Comparison of ENCODE assay signal across 9 mouse cellular contexts in genomic region chr14:60250366-60250765, GRCm38 (mm10). TPM values are rescaled to one million over a fixed set of nuclear protein-coding genes. Genes with fewer than 3 reads are reported as not detected.
DNase-seq lines count a peak whose midpoint lies in the region; ATAC-seq and TF ChIP-seq lines count a peak whose summit lies in the region.
"Had no signal": no experiment of that assay in that cellular context is flagged by ENCODE, and none has a peak within 500 bp of the region (broad histone marks: within the 10 kb centered on the region; RNA-seq: fewer than 3 reads in every experiment).

No protein-coding gene starts in this region.

- TF ChIP-seq CTCF in liver, adult 2 months (IDR thresholded peaks at IDR 0.05; ENCODE audit: low read depth, low read length) = no peak
- no peak for TF ChIP-seq CTCF in hindbrain, postnatal 0 days (IDR thresholded peaks at IDR 0.05; ENCODE audit: low read depth)

- H3K27ac ChIP-seq in liver, adult 2 months (replicated peaks; ENCODE audit: insufficient read depth, low read depth, low read length) = no peak overlapping the region
- peak overlapping the region; percentile 95 for H3K27ac ChIP-seq in embryonic facial prominence, embryonic 10.5 days (replicated peaks)
- H3K27ac ChIP-seq in hindbrain, postnatal 0 days = 0 out of 2 replicates have a peak overlapping the region, but pooled peaks have one; percentile 87

- TF ChIP-seq POLR2A in liver, adult 2 months (IDR thresholded peaks at IDR 0.05; ENCODE audit: extremely low read depth, insufficient read depth, low read length) = no peak
- no peak for TF ChIP-seq POLR2A in myocyte (IDR thresholded peaks at IDR 0.05; ENCODE audit: insufficient read length, low read depth)

- peak overlapping the region; percentile 76 for H3K4me2 ChIP-seq in hindbrain, postnatal 0 days (ENCODE audit: low read depth, low read length)
- H3K4me2 ChIP-seq in myocyte (ENCODE audit: low read depth) = peak overlapping the region; percentile 72

- peak overlapping the region; percentile 97; the same call in 1 of the 2 replicates for H3K4me3 ChIP-seq in liver, adult 2 months (ENCODE audit: insufficient read depth, low read depth, low read length)
- peak overlapping the region; percentile 94 for H3K4me3 ChIP-seq in embryonic facial prominence, embryonic 10.5 days
- peak overlapping the region; percentile 76 for H3K4me3 ChIP-seq in hindbrain, postnatal 0 days (ENCODE audit: low read length)
- H3K4me3 ChIP-seq in myocyte = peak overlapping the region; percentile 91

- no peaks in the 10 kb centered on the region for H3K27me3 ChIP-seq in liver, adult 2 months (ENCODE audit: control insufficient read depth, insufficient read depth, low read length)
- no peaks in the 10 kb centered on the region for H3K27me3 ChIP-seq in embryonic facial prominence, embryonic 10.5 days (replicated peaks; ENCODE audit: low read depth, poor library complexity, severe bottlenecking)
- H3K27me3 ChIP-seq in hindbrain, postnatal 0 days (ENCODE audit: insufficient read depth, low read length) = no peaks in the 10 kb centered on the region
- H3K27me3 ChIP-seq in myocyte (ENCODE audit: control insufficient read depth, insufficient read depth, insufficient read length) = no peaks in the 10 kb centered on the region

- H3K9me3 ChIP-seq in embryonic facial prominence, embryonic 10.5 days = no peaks in the 10 kb centered on the region
- no peaks in the 10 kb centered on the region for H3K9me3 ChIP-seq in hindbrain, postnatal 0 days (ENCODE audit: low read length)

- H3ac ChIP-seq in myocyte (ENCODE audit: control insufficient read depth, insufficient read length) = peak overlapping the region; percentile 82

- WGBS in liver, adult 2 months = 5% methylated on average over 8 of the region's 8 CpGs
- 27% methylated on average over 8 of the region's 8 CpGs for WGBS in embryonic facial prominence, embryonic 10.5 days
- WGBS in hindbrain, postnatal 0 days = 17% methylated on average over 8 of the region's 8 CpGs

- peaks cover 8% of the 10 kb centered on the region for H3K4me1 ChIP-seq in liver, adult 2 months (ENCODE audit: control insufficient read depth, insufficient read depth, low read length)
- H3K4me1 ChIP-seq in embryonic facial prominence, embryonic 10.5 days = peaks cover 21% of the 10 kb centered on the region
- H3K4me1 ChIP-seq in hindbrain, postnatal 0 days (ENCODE audit: insufficient read depth, low read length) = 0 out of 2 replicates have a peak, but pooled peaks cover 2% of the 10 kb centered on the region

- DNase-seq in liver, adult 2 months (ENCODE audit: extremely low read depth, low read depth, low spot score) = peak; percentile 10
- DNase-seq in liver = no peak
- no peak for DNase-seq in embryonic facial prominence, embryonic 10.5 days (ENCODE audit: low spot score)
- DNase-seq in hindbrain, postnatal 0 days (ENCODE audit: low spot score) = peak; percentile 3
- no peak for DNase-seq in urinary bladder, postnatal 4 days (ENCODE audit: low spot score in 2 of 2)
- DNase-seq in ovary, adult 18-20 months (ENCODE audit: low spot score) = no peak
- no peak for DNase-seq in left cerebral cortex, postnatal 25 days (ENCODE audit: low spot score in 2 of 2)

- 0 out of 2 replicates have a peak, but pooled peaks cover under 1% of the 10 kb centered on the region for H3K36me3 ChIP-seq in liver, adult 2 months (ENCODE audit: control insufficient read depth, insufficient read depth, low read length)
- peaks cover 11% of the 10 kb centered on the region for H3K36me3 ChIP-seq in embryonic facial prominence, embryonic 10.5 days (replicated peaks)
- no peaks in the 10 kb centered on the region for H3K36me3 ChIP-seq in hindbrain, postnatal 0 days (ENCODE audit: insufficient read depth, low read length)
- no peaks in the 10 kb centered on the region for H3K36me3 ChIP-seq in myocyte (ENCODE audit: control insufficient read depth, insufficient read depth)

- no peak for ATAC-seq in hindbrain, postnatal 0 days

- no peak overlapping the region for H3K9ac ChIP-seq in liver, adult 2 months (ENCODE audit: low read depth, low read length)
- H3K9ac ChIP-seq in hindbrain, postnatal 0 days (replicated peaks; ENCODE audit: low read length) = peak overlapping the region; percentile 94

- H3K79me2 ChIP-seq in liver, adult 2 months (ENCODE audit: control insufficient read depth, insufficient read depth, low read length) = peaks cover 13% of the 10 kb centered on the region; the same call in 1 of the 2 replicates
- H3K79me2 ChIP-seq in myocyte (ENCODE audit: control insufficient read depth, insufficient read depth) = peaks cover 52% of the 10 kb centered on the region

- intact Hi-C loops in left cerebral cortex, postnatal 25 days (cut with DNase I) = loop anchor here (2.0 to 5.0 kb wide), 3 partner anchors 74 to 447 kb away; no protein-coding TSS in a partner anchor

TF ChIP-seq in myocyte, 11 proteins besides CTCF, POLR2A, EP300 and RAD21:
- TF ChIP-seq SRF (IDR thresholded peaks at IDR 0.05; ENCODE audit: control insufficient read depth, insufficient read length, low read depth) (no peak), MYOG (IDR thresholded peaks at IDR 0.05; ENCODE audit: control insufficient read depth in 1 of 3, insufficient read depth in 1 of 3, insufficient read length in 2 of 3, low read depth in 2 of 3) (no peak), TCF12 (IDR thresholded peaks at IDR 0.05; ENCODE audit: insufficient read depth, poor library complexity, severe bottlenecking) (no peak), TCF3 (IDR thresholded peaks at IDR 0.05; ENCODE audit: insufficient read length, low read depth) (no peak), USF1 (IDR thresholded peaks at IDR 0.05; ENCODE audit: low read depth) (no peak), POLR2AphosphoS2 (IDR thresholded peaks at IDR 0.05; ENCODE audit: insufficient read length, low read depth) (no peak), MYOD1 (IDR thresholded peaks at IDR 0.05; ENCODE audit: control insufficient read depth in 1 of 3, insufficient read length in 2 of 3, low read depth in 2 of 3) (no peak), CEBPB (IDR thresholded peaks at IDR 0.05; ENCODE audit: insufficient read depth, poor library complexity, severe bottlenecking) (no peak), E2F4 (IDR thresholded peaks at IDR 0.05; ENCODE audit: insufficient read depth) (no peak), MAX (IDR thresholded peaks at IDR 0.05; ENCODE audit: low read depth) (no peak), REST (IDR thresholded peaks at IDR 0.05; ENCODE audit: insufficient read depth, insufficient read length) (no peak)

RNA-seq across cellular contexts. Expression of gene Nupl1, which starts 0.9 kb away (rescaled TPM):
- not detected in 2 replicates for total RNA-seq in liver, adult 2 months (2014; rRNA removed)
- not detected in 2 replicates for polyA plus RNA-seq in liver, adult 2 months (2012; rRNA removed)
- not detected in 2 replicates for polyA plus RNA-seq in embryonic facial prominence, embryonic 10.5 days (2016; fragmentation: Nextera tagmentation; extraction: Ambion mirVana)
- total RNA-seq in hindbrain, postnatal 0 days (2014; rRNA removed) = 0.99 TPM in 1 of 2 replicates, not detected in the other
- 0.16 TPM in 1 of 2 replicates, not detected in the other for polyA plus RNA-seq in hindbrain, postnatal 0 days (2015; fragmentation: Nextera tagmentation; extraction: Ambion mirVana)
- not detected for polyA plus RNA-seq in myocyte (2012; fragmentation: generic; extraction: Trizol)
- under 1 TPM in 1 of 2 experiments, not detected in 1; 0.16 TPM for total RNA-seq in left cerebral cortex, postnatal 25 days (2021)
- total RNA-seq: neutrophil, adult 5-6 weeks had no signal

RNA-seq across cellular contexts. Expression of gene Gm49336, which starts 0.9 kb away (rescaled TPM):
- 14.8 and 15.2 TPM in 2 replicates for total RNA-seq in liver, adult 2 months (2014; rRNA removed)
- 5.4 and 6.4 TPM in 2 replicates for polyA plus RNA-seq in liver, adult 2 months (2012; rRNA removed)
- 59.6 and 62.0 TPM in 2 replicates for polyA plus RNA-seq in embryonic facial prominence, embryonic 10.5 days (2016; fragmentation: Nextera tagmentation; extraction: Ambion mirVana)
- total RNA-seq in hindbrain, postnatal 0 days (2014; rRNA removed) = 78.3 and 85.9 TPM in 2 replicates
- polyA plus RNA-seq in hindbrain, postnatal 0 days (2015; fragmentation: Nextera tagmentation; extraction: Ambion mirVana) = 32.0 and 33.1 TPM in 2 replicates
- 14.6 TPM for polyA plus RNA-seq in myocyte (2012; fragmentation: generic; extraction: Trizol)
- 10 to 100 TPM; 80.0 to 80.2 TPM for total RNA-seq in left cerebral cortex, postnatal 25 days (2021)

RNA-seq across cellular contexts. Expression of gene Mtmr6, which starts 14.7 kb away (rescaled TPM):
- 19.1 and 22.7 TPM in 2 replicates for total RNA-seq in liver, adult 2 months (2014; rRNA removed)
- polyA plus RNA-seq in liver, adult 2 months (2012; rRNA removed) = 5.9 and 6.4 TPM in 2 replicates
- polyA plus RNA-seq in embryonic facial prominence, embryonic 10.5 days (2016; fragmentation: Nextera tagmentation; extraction: Ambion mirVana) = 24.7 and 24.8 TPM in 2 replicates
- 28.5 and 36.7 TPM in 2 replicates for total RNA-seq in hindbrain, postnatal 0 days (2014; rRNA removed)
- 51.6 and 55.5 TPM in 2 replicates for polyA plus RNA-seq in hindbrain, postnatal 0 days (2015; fragmentation: Nextera tagmentation; extraction: Ambion mirVana)
- polyA plus RNA-seq in myocyte (2012; fragmentation: generic; extraction: Trizol) = 16.8 TPM
- 100 to 1,000 TPM; 106 to 117 TPM for total RNA-seq in left cerebral cortex, postnatal 25 days (2021)

RNA-seq across cellular contexts. Expression of gene Atp8a2, which starts 53.4 kb away (rescaled TPM):
- 0.18 and 0.67 TPM in 2 replicates for total RNA-seq in liver, adult 2 months (2014; rRNA removed)
- 0.02 TPM in 2 replicates for polyA plus RNA-seq in liver, adult 2 months (2012; rRNA removed)
- polyA plus RNA-seq in embryonic facial prominence, embryonic 10.5 days (2016; fragmentation: Nextera tagmentation; extraction: Ambion mirVana) = 1.8 and 2.8 TPM in 2 replicates
- 29.1 and 95.3 TPM in 2 replicates for total RNA-seq in hindbrain, postnatal 0 days (2014; rRNA removed)
- 37.4 and 41.7 TPM in 2 replicates for polyA plus RNA-seq in hindbrain, postnatal 0 days (2015; fragmentation: Nextera tagmentation; extraction: Ambion mirVana)
- 0.01 TPM for polyA plus RNA-seq in myocyte (2012; fragmentation: generic; extraction: Trizol)
- total RNA-seq in left cerebral cortex, postnatal 25 days (2021) = 10 to 100 TPM; 63.0 to 71.3 TPM

Comparison
In these comparisons a context has a peak if more than half of its experiments do, and no peak if none do; other contexts are left out.
1. DNase-seq: peak in liver, adult 2 months (single experiment) and hindbrain, postnatal 0 days (single experiment); none in liver (single experiment), embryonic facial prominence, embryonic 10.5 days (single experiment), urinary bladder, postnatal 4 days (0 of 2), ovary, adult 18-20 months (single experiment) and left cerebral cortex, postnatal 25 days (0 of 2).
2. Peak in every context shown above with its lines, with median percentiles within 50 percentile points of each other: H3K4me3 ChIP-seq.